Mouse (Mus musculus): Measurements from ENCODE around the gene Gm10799. TPM values are rescaled to one million over a fixed set of nuclear protein-coding genes. Genes with fewer than 3 reads are reported as not detected.
"Not testable (repeated sequence)": the region's sequence is repeated elsewhere in the genome, so short reads cannot be mapped to it uniquely, and the experiment has no call there.

The Gm10799 gene
- polyA plus RNA-seq, 1 experiment from 2014 or later: not detected

- not testable (repeated sequence) for H3K27me3 ChIP-seq; H3K27ac ChIP-seq; ATAC-seq (replicated peaks; ENCODE audit: low FRiP score); H3K36me3 ChIP-seq; H3K9me3 ChIP-seq (replicated peaks); H3K9ac ChIP-seq
- 87% methylated on average over 1 of the region's 1 CpGs for WGBS
- Histone ChIP-seq H3K4me1 (peaks cover 16% of the 10 kb centered on the region; the same call in 1 of the 2 replicates), H3K4me2 (peak overlapping the region; percentile 76), H3K4me3 (replicated peaks) (peak overlapping the region; percentile 55)
These were observed 28.4 kb upstream of the Gm10799 start for GRCm38 (mm10) chr2:104096796-104097195.

GRCm38 (mm10) chr2:104096256-104096655 lies 27.9 kb upstream of the Gm10799 start:
- WGBS: 27% methylated on average over 10 of the region's 10 CpGs
- ATAC-seq (replicated peaks; ENCODE audit: low FRiP score): peak; percentile 27; the same call in 1 of the 2 replicates

GRCm38 (mm10) chr2:104095741-104096213 lies 27.4 kb upstream of the Gm10799 start, which contains the start of gene Cd59a:
Gene Cd59a, plus strand, starts transcription at chr2:104095801.
- 5% methylated on average over 15 of the region's 15 CpGs for WGBS
- peak within 1 kb of the TSS; percentile 55 for H3K4me3 ChIP-seq (replicated peaks)
- no peaks in the 10 kb centered on the region for H3K9me3 ChIP-seq (replicated peaks)
- H3K4me1 ChIP-seq: peaks cover 16% of the 10 kb centered on the region; the same call in 1 of the 2 replicates
- no peaks in the 10 kb centered on the region for H3K27me3 ChIP-seq
- peak within 1 kb of the TSS; percentile 90 for H3K27ac ChIP-seq
- peak within 1 kb of the TSS; percentile 61 for H3K9ac ChIP-seq
- peak; percentile 96 for ATAC-seq (replicated peaks; ENCODE audit: low FRiP score)
- H3K4me2 ChIP-seq: peak within 1 kb of the TSS; percentile 76
- H3K36me3 ChIP-seq: no peaks in the 10 kb centered on the region

More at GRCm38 (mm10) chr2:104096256-104096655, 27.9 kb upstream of the Gm10799 start:
- H3K27me3 ChIP-seq: no peaks in the 10 kb centered on the region
- H3K4me3 ChIP-seq (replicated peaks): peak overlapping the region; percentile 55
- peak overlapping the region; percentile 76 for H3K4me2 ChIP-seq
- no peaks in the 10 kb centered on the region for H3K36me3 ChIP-seq
- peaks cover 16% of the 10 kb centered on the region; the same call in 1 of the 2 replicates for H3K4me1 ChIP-seq
- peak overlapping the region; percentile 90 for H3K27ac ChIP-seq
- H3K9ac ChIP-seq: peak overlapping the region; percentile 61
- no peaks in the 10 kb centered on the region for H3K9me3 ChIP-seq (replicated peaks)

- no peak overlapping the region for H3K4me2 ChIP-seq
- no peaks in the 10 kb centered on the region for H3K36me3 ChIP-seq
- no peaks in the 10 kb centered on the region for H3K9me3 ChIP-seq (replicated peaks)
- H3K27ac ChIP-seq: no peak overlapping the region
- no peak overlapping the region for H3K9ac ChIP-seq
- WGBS: 69% methylated on average over 2 of the region's 2 CpGs
- H3K27me3 ChIP-seq: no peaks in the 10 kb centered on the region
- peaks cover 14% of the 10 kb centered on the region; the same call in 1 of the 2 replicates for H3K4me1 ChIP-seq
- H3K4me3 ChIP-seq (replicated peaks): no peak overlapping the region
- no peak for ATAC-seq (replicated peaks; ENCODE audit: low FRiP score)
These were observed 25.0 kb upstream of the Gm10799 start for GRCm38 (mm10) chr2:104093305-104093704.

GRCm38 (mm10) chr2:104087562-104087961 lies 19.2 kb upstream of the Gm10799 start:
- 75% methylated on average over 1 of the region's 1 CpGs for WGBS
- not testable (repeated sequence) for H3K4me3 ChIP-seq (replicated peaks)

GRCm38 (mm10) chr2:104084027-104084426 lies 15.7 kb upstream of the Gm10799 start:
- not testable (repeated sequence) for H3K4me2 ChIP-seq; H3K36me3 ChIP-seq; H3K27me3 ChIP-seq; H3K9me3 ChIP-seq (replicated peaks); H3K9ac ChIP-seq; H3K4me3 ChIP-seq (replicated peaks); H3K27ac ChIP-seq; H3K4me1 ChIP-seq; ATAC-seq (replicated peaks; ENCODE audit: low FRiP score)

More at GRCm38 (mm10) chr2:104087562-104087961, 19.2 kb upstream of the Gm10799 start:
- ATAC-seq (replicated peaks; ENCODE audit: low FRiP score); H3K9me3 ChIP-seq (replicated peaks); H3K4me1 ChIP-seq; H3K27ac ChIP-seq; H3K9ac ChIP-seq; H3K27me3 ChIP-seq; H3K36me3 ChIP-seq; H3K4me2 ChIP-seq: not testable (repeated sequence)

GRCm38 (mm10) chr2:104082474-104082873 lies 14.1 kb upstream of the Gm10799 start:
- no peaks in the 10 kb centered on the region for H3K27me3 ChIP-seq
- ATAC-seq (replicated peaks; ENCODE audit: low FRiP score): no peak
- no peak overlapping the region for H3K4me2 ChIP-seq
- no peaks in the 10 kb centered on the region for H3K9me3 ChIP-seq (replicated peaks)
- no peak overlapping the region for H3K9ac ChIP-seq
- H3K36me3 ChIP-seq: no peaks in the 10 kb centered on the region
- no peaks in the 10 kb centered on the region for H3K4me1 ChIP-seq
- H3K4me3 ChIP-seq (replicated peaks): no peak overlapping the region
- H3K27ac ChIP-seq: no peak overlapping the region

- not testable (repeated sequence) for H3K9me3 ChIP-seq (replicated peaks); H3K9ac ChIP-seq; H3K27me3 ChIP-seq; H3K27ac ChIP-seq; H3K36me3 ChIP-seq; H3K4me1 ChIP-seq; H3K4me2 ChIP-seq; H3K4me3 ChIP-seq (replicated peaks); ATAC-seq (replicated peaks; ENCODE audit: low FRiP score)
- WGBS: 50% methylated on average over 1 of the region's 1 CpGs
These were observed 13.2 kb upstream of the Gm10799 start for GRCm38 (mm10) chr2:104081436-104082050.

- not testable (repeated sequence) for H3K36me3 ChIP-seq; H3K9ac ChIP-seq; H3K27me3 ChIP-seq; H3K27ac ChIP-seq; H3K4me1 ChIP-seq; H3K4me3 ChIP-seq (replicated peaks); H3K9me3 ChIP-seq (replicated peaks); H3K4me2 ChIP-seq
- 0 out of 2 replicates have a peak, but pooled peaks have one; percentile 43 for ATAC-seq (replicated peaks; ENCODE audit: low FRiP score)
- 69% methylated on average over 5 of the region's 5 CpGs for WGBS
These were observed 9.9 kb upstream of the Gm10799 start for GRCm38 (mm10) chr2:104078285-104078684.

- Histone ChIP-seq H3K27ac (peak within 1 kb of the TSS; percentile 82), H3K4me1 (peaks cover 8% of the 10 kb centered on the region), H3K36me3 (no peaks in the 10 kb centered on the region), H3K4me2 (peak within 1 kb of the TSS; percentile 69), H3K4me3 (replicated peaks) (peak within 1 kb of the TSS; percentile 50), H3K9me3 (replicated peaks) (no peaks in the 10 kb centered on the region), H3K9ac (peak within 1 kb of the TSS; percentile 38; the same call in 1 of the 2 replicates), H3K27me3 (no peaks in the 10 kb centered on the region)
- WGBS: 5% methylated on average over 13 of the region's 13 CpGs
- peak; percentile 97 for ATAC-seq (replicated peaks; ENCODE audit: low FRiP score)
These were observed 1.4 kb upstream of the Gm10799 start, which contains the start of gene Cd59b for GRCm38 (mm10) chr2:104069704-104070185. Gene Cd59b, plus strand, starts transcription at chr2:104069849.

GRCm38 (mm10) chr2:104065526-104065925 lies 2.8 kb downstream of the Gm10799 start, which contains the start of gene Gm10912:
Gene Gm10912, plus strand, starts transcription at chr2:104065826.
- not testable (repeated sequence) for ATAC-seq (replicated peaks; ENCODE audit: low FRiP score); H3K9me3 ChIP-seq (replicated peaks); H3K4me1 ChIP-seq; H3K36me3 ChIP-seq; H3K4me3 ChIP-seq (replicated peaks); H3K27ac ChIP-seq; H3K4me2 ChIP-seq; H3K27me3 ChIP-seq; H3K9ac ChIP-seq
- 95% methylated on average over 6 of the region's 6 CpGs for WGBS

- Histone ChIP-seq H3K9me3 (replicated peaks) (no peaks in the 10 kb centered on the region), H3K4me1 (no peaks in the 10 kb centered on the region), H3K4me2 (no peak overlapping the region), H3K4me3 (replicated peaks) (no peak overlapping the region), H3K27me3 (no peaks in the 10 kb centered on the region), H3K9ac (no peak overlapping the region), H3K36me3 (peaks cover 20% of the 10 kb centered on the region), H3K27ac (no peak overlapping the region)
- ATAC-seq (replicated peaks; ENCODE audit: low FRiP score): no peak
- WGBS: 79% methylated on average over 2 of the region's 2 CpGs
These were observed 4.2 kb downstream of the Gm10799 start for GRCm38 (mm10) chr2:104064152-104064551.
